Mouse (Mus musculus) MEL (cell line): ENCODE measurements around the gene Sipa1l2. TPM values are rescaled to one million over a fixed set of nuclear protein-coding genes. Genes with fewer than 3 reads are reported as not detected.

ENCODE experiments used
- DNase-seq: peaks from one replicate; pipeline ENCODE4 v3.0.0; 2011; ENCODE audit warnings: low read depth, low spot score
- H3K27ac ChIP-seq: 2 replicates; pipeline ENCODE4 v1.5.1; 2012; ENCODE audit warnings: low read depth, mild to moderate bottlenecking, control low read depth, low read length, moderate library complexity; ENCODE audit not compliant: control insufficient read depth
- H3K27me3 ChIP-seq, 2 experiments: fragments of 150-350 bp in 1 of 2; sonication (generic) in 1 of 2; 2 replicates each; pipeline ENCODE4 v1.6.1; 2012; ENCODE audit warnings: low read length in 2 of 2, mild to moderate bottlenecking in 2 of 2, improper control_type of control experiment in 1 of 2, moderate library complexity in 1 of 2; ENCODE audit not compliant: insufficient read depth in 2 of 2, control insufficient read depth in 1 of 2
- H3K36me3 ChIP-seq, 2 experiments: 2 replicates each; pipeline ENCODE4 v1.6.1; 2012 to 2014; ENCODE audit warnings: low read length in 2 of 2, improper control_type of control experiment in 1 of 2, inconsistent platforms in 1 of 2, mild to moderate bottlenecking in 1 of 2; ENCODE audit not compliant: insufficient read depth in 2 of 2, control insufficient read depth in 1 of 2
- H3K4me1 ChIP-seq, 2 experiments: fragments of 150-350 bp in 1 of 2; sonication (generic) in 1 of 2; 2 replicates each; pipeline ENCODE4 v1.6.1; 2012; ENCODE audit warnings: low read length in 2 of 2, improper control_type of control experiment in 1 of 2, mild to moderate bottlenecking in 1 of 2; ENCODE audit not compliant: insufficient read depth in 2 of 2, control insufficient read depth in 1 of 2
- H3K4me3 ChIP-seq, 2 experiments: fragments of 150-350 bp in 1 of 2; sonication (generic) in 1 of 2; 2 replicates each; pipeline ENCODE4 v1.5.1; 2012; ENCODE audit warnings: low read depth in 2 of 2, low read length in 2 of 2, mild to moderate bottlenecking in 2 of 2, moderate library complexity in 2 of 2, control low read depth in 1 of 2, improper control_type of control experiment in 1 of 2; ENCODE audit not compliant: control insufficient read depth in 1 of 2, insufficient read depth in 1 of 2
- H3K79me2 ChIP-seq: 2 replicates; pipeline ENCODE4 v1.6.1; 2012; ENCODE audit warnings: mild to moderate bottlenecking, low read length, moderate library complexity; ENCODE audit not compliant: control insufficient read depth, poor library complexity, insufficient read depth
- H3K9ac ChIP-seq: 2 replicates; pipeline ENCODE4 v1.6.1; 2012; ENCODE audit warnings: low read depth, mild to moderate bottlenecking, control low read depth, low read length, moderate library complexity; ENCODE audit not compliant: control insufficient read depth, poor library complexity, severe bottlenecking
- H3K9me3 ChIP-seq: fragments of 150-350 bp; sonication (generic); replicated peaks from 2 replicates; pipeline ENCODE4 v1.6.1; 2012; ENCODE audit warnings: mild to moderate bottlenecking, low read length, improper control_type of control experiment, moderate library complexity; ENCODE audit not compliant: insufficient read depth
- BHLHE40 ChIP-seq: IDR thresholded peaks from 2 replicates; pipeline ENCODE4 v1.6.1; 2012; ENCODE audit warnings: low read depth, mild to moderate bottlenecking, inconsistent platforms, low read length, improper control_type of control experiment, borderline replicate concordance
- CHD2 ChIP-seq: IDR thresholded peaks from 2 replicates; pipeline ENCODE4 v1.6.1; 2011; ENCODE audit warnings: low read length, improper control_type of control experiment
- CTCF ChIP-seq, 3 experiments: IDR thresholded peaks in 2 of 3; conservative IDR thresholded peaks in 1 of 3; 2 replicates each; pipeline ENCODE4 v1.5.1; 2011 to 2012; ENCODE audit warnings: low read length in 3 of 3, low read depth in 2 of 3, mild to moderate bottlenecking in 2 of 3, improper control_type of control experiment in 1 of 3, inconsistent platforms in 1 of 3, mixed read lengths in 1 of 3, moderate library complexity in 1 of 3; ENCODE audit not compliant: control insufficient read depth in 1 of 3, insufficient read depth in 1 of 3, poor library complexity in 1 of 3, severe bottlenecking in 1 of 3
- ELF1 ChIP-seq: IDR thresholded peaks from 2 replicates; pipeline ENCODE4 v1.6.1; 2014; ENCODE audit warnings: low read depth, mild to moderate bottlenecking, inconsistent platforms, low read length, improper control_type of control experiment, moderate library complexity
- GATA1 ChIP-seq: IDR thresholded peaks from 2 replicates; pipeline ENCODE4 v1.6.1; 2011; ENCODE audit warnings: low read depth, low read length, improper control_type of control experiment
- HCFC1 ChIP-seq: IDR thresholded peaks from 2 replicates; pipeline ENCODE4 v1.6.1; 2012; ENCODE audit warnings: low read depth, mild to moderate bottlenecking, inconsistent platforms, low read length, improper control_type of control experiment, moderate library complexity
- MAFK ChIP-seq: IDR thresholded peaks from 2 replicates; pipeline ENCODE4 v1.6.1; 2011; ENCODE audit warnings: low read depth, mild to moderate bottlenecking, low read length, improper control_type of control experiment, borderline replicate concordance
- MAX ChIP-seq: IDR thresholded peaks from 2 replicates; pipeline ENCODE4 v1.6.1; 2011; ENCODE audit warnings: low read length, improper control_type of control experiment
- NELFE ChIP-seq: IDR thresholded peaks from 2 replicates; pipeline ENCODE4 v1.6.1; 2011; ENCODE audit warnings: low read depth, low read length, improper control_type of control experiment
- NRF1 ChIP-seq: IDR thresholded peaks from 2 replicates; pipeline ENCODE4 v1.6.1; 2014; ENCODE audit warnings: low read depth, mild to moderate bottlenecking, inconsistent platforms, low read length, improper control_type of control experiment, moderate library complexity; ENCODE audit not compliant: poor library complexity, insufficient read depth, severe bottlenecking
- RCOR1 ChIP-seq: IDR thresholded peaks from 2 replicates; pipeline ENCODE4 v1.6.1; 2012; ENCODE audit warnings: low read depth, mild to moderate bottlenecking, inconsistent platforms, low read length, improper control_type of control experiment
- SMC3 ChIP-seq: IDR thresholded peaks from 2 replicates; pipeline ENCODE4 v1.6.1; 2011; ENCODE audit warnings: low read depth, low read length, improper control_type of control experiment
- TCF12 ChIP-seq: IDR thresholded peaks from 2 replicates; pipeline ENCODE4 v1.6.1; 2014; ENCODE audit warnings: low read depth, mild to moderate bottlenecking, inconsistent platforms, low read length, improper control_type of control experiment, moderate library complexity
- USF1 ChIP-seq: IDR thresholded peaks from 2 replicates; pipeline ENCODE4 v1.6.1; 2014; ENCODE audit warnings: low read depth, mild to moderate bottlenecking, inconsistent platforms, low read length, improper control_type of control experiment, moderate library complexity
- ZMIZ1 ChIP-seq: IDR thresholded peaks from 2 replicates; pipeline ENCODE4 v1.6.1; 2012; ENCODE audit warnings: low read depth, mild to moderate bottlenecking, inconsistent platforms, low read length, improper control_type of control experiment, moderate library complexity
- polyA plus RNA-seq, 2 experiments: library from polyadenylated mRNA; stranded (reverse) in 1 of 2; unstranded in 1 of 2; fragments of >175 nt in 1 of 2; fragments of >200 nt in 1 of 2; gene quantifications; 2 replicates each; pipeline versions ENCODE4 v1.2.1 to v1.2.4; 2012; ENCODE audit warnings: low replicate concordance in 2 of 2, low read depth in 1 of 2; ENCODE audit not compliant: insufficient read length in 2 of 2, insufficient read depth in 1 of 2, missing spikeins in 1 of 2
- total RNA-seq: library from RNA; depleted of rRNA; stranded (reverse); fragments of 300-350 nt; gene quantifications from 2 replicates; pipeline ENCODE4 v1.2.3, GENCODE M21; 2012

Gene Sipa1l2
- total and polyA plus RNA-seq, 3 experiments: not detected

GRCm38 (mm10) chr8:125609737-125610136 lies 40.1 kb upstream of the Sipa1l2 start:
- no peaks in the 10 kb centered on the region for H3K36me3 ChIP-seq
- H3K4me3 ChIP-seq: no peak overlapping the region
- no peak overlapping the region for H3K9ac ChIP-seq
- TF ChIP-seq CHD2: no peak
- TF ChIP-seq NRF1: no peak
- no peak for TF ChIP-seq MAFK
- TF ChIP-seq USF1: no peak
- TF ChIP-seq MAX: no peak
- no peak for TF ChIP-seq ZMIZ1
- no peak for TF ChIP-seq CTCF (IDR thresholded peaks at IDR 0.05 in 2 of 3, conservative IDR thresholded peaks at IDR 0.05 in 1 of 3; ENCODE audit: control insufficient read depth in 1 of 3, insufficient read depth in 1 of 3, low read depth in 2 of 3, low read length in 3 of 3, poor library complexity in 1 of 3, severe bottlenecking in 1 of 3)
- TF ChIP-seq NELFE: no peak
- no peak for TF ChIP-seq SMC3
- TF ChIP-seq, all 39 proteins: peak for 0
- DNase-seq: no peak
- Histone ChIP-seq H3K9me3 (no peaks in the 10 kb centered on the region), H3K27me3 (no peaks in the 10 kb centered on the region), H3K4me1 (no peaks in the 10 kb centered on the region), H3K27ac (no peak overlapping the region), H3K79me2 (no peaks in the 10 kb centered on the region)

GRCm38 (mm10) chr8:125607714-125608223 lies 38.2 kb upstream of the Sipa1l2 start:
- H3K9ac ChIP-seq: no peak overlapping the region
- H3K27ac ChIP-seq: no peak overlapping the region
- H3K4me3 ChIP-seq: no peak overlapping the region
- no peaks in the 10 kb centered on the region for H3K36me3 ChIP-seq
- no peaks in the 10 kb centered on the region for H3K79me2 ChIP-seq
- no peaks in the 10 kb centered on the region for H3K9me3 ChIP-seq
- H3K27me3 ChIP-seq: no peaks in the 10 kb centered on the region
- DNase-seq: no peak
- TF ChIP-seq ELF1 (no peak), HCFC1 (no peak), CTCF (IDR thresholded peaks at IDR 0.05 in 2 of 3, conservative IDR thresholded peaks at IDR 0.05 in 1 of 3; ENCODE audit: control insufficient read depth in 1 of 3, insufficient read depth in 1 of 3, low read depth in 2 of 3, low read length in 3 of 3, poor library complexity in 1 of 3, severe bottlenecking in 1 of 3) (no peak), USF1 (no peak), MAFK (no peak), BHLHE40 (no peak), RCOR1 (no peak), ZMIZ1 (no peak), GATA1 (no peak), CHD2 (no peak), TCF12 (no peak)
- TF ChIP-seq, all 39 proteins: peak for 0
- no peaks in the 10 kb centered on the region for H3K4me1 ChIP-seq
